Mouse (Mus musculus) C2C12 (cell line): Measurements from ENCODE around the gene Cdc42bpa.

Experiments
- CEBPB ChIP-seq: IDR thresholded peaks from one replicate; pipeline ENCODE4 v1.6.1; 2011; ENCODE audit warnings: low read depth, mild to moderate bottlenecking, control low read depth, moderate library complexity
- CTCF ChIP-seq: IDR thresholded peaks from one replicate; pipeline ENCODE4 v1.5.1; 2011; ENCODE audit not compliant: control insufficient read depth, insufficient read depth, insufficient read length
- MAX ChIP-seq: IDR thresholded peaks from one replicate; pipeline ENCODE4 v1.6.1; 2011; ENCODE audit warnings: mild to moderate bottlenecking, control low read depth
- MYOG ChIP-seq: IDR thresholded peaks from one replicate; pipeline ENCODE4 v1.6.1; 2011; ENCODE audit not compliant: control insufficient read depth, insufficient read length; ENCODE audit errors: extremely low read depth
- USF1 ChIP-seq: IDR thresholded peaks from one replicate; pipeline ENCODE4 v1.6.1; 2011; ENCODE audit warnings: low read depth, mild to moderate bottlenecking, control low read depth, moderate library complexity

DNA sequence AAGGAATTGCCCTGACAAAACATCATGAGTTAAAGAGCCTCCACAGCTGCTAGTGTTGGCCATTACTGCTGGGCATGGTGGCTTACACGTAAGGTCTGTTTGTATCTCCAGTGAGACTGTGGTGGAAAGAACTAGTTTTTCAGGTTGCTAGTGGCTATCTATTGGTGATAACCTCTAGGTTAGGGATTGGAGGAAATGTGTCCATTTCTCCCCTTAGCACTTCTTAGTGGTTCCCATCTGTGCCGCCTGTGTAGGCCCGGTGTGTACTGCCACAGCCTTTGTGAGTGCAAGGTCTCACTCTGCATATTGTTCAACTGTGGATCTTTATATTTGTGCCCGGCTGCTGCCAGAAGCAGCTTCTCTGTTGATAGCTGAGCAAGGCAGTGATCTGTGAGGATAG lies 53.2 kb downstream of the Cdc42bpa start:
- TF ChIP-seq CTCF (no peak), USF1 (no peak), MAX (no peak), MYOG (no peak), CEBPB (no peak)
